Mouse (Mus musculus) subcutaneous adipose tissue, adult 2 months (tissue): Measurements from ENCODE around the gene Olfr477. TPM values are rescaled to one million over a fixed set of nuclear protein-coding genes. Genes with fewer than 3 reads are reported as not detected.

Experiments used
- polyA plus RNA-seq: library from polyadenylated mRNA; depleted of rRNA; stranded (reverse); fragments of >200 nt; gene quantifications from 2 replicates; pipeline ENCODE4 v1.2.3, GENCODE M21; 2012; ENCODE audit warnings: low replicate concordance; rRNA removed

Gene Olfr477
- polyA plus RNA-seq, result not detected in 2 replicates

GRCm38 (mm10) chr7:107986393-107986792, at the start of gene Olfr477:
Gene Olfr477 (plus strand): TSS chr7:107986693.

GRCm38 (mm10) chr7:107954343-107954742, 32.1 kb upstream of the Olfr477 start, which contains the start of gene Olfr474:
Gene Olfr474 (plus strand): TSS chr7:107954643.

GRCm38 (mm10) chr7:107964503-107964902, 22.0 kb upstream of the Olfr477 start, which contains the start of gene Olfr476:
Gene Olfr476 (plus strand): TSS chr7:107964803.

GRCm38 (mm10) chr7:108033889-108034288, 47.4 kb downstream of the Olfr477 start, which contains the start of gene Olfr478:
Gene Olfr478 (minus strand): TSS chr7:108033989.

Other genes with a start within 250 kb of the Olfr477 start
- 0.17 and 0.76 TPM in 2 replicates for gene Cyb5r2, start 228.7 kb upstream of the Olfr477 start, polyA plus RNA-seq
- 0.33 TPM in 1 of 2 replicates, not detected in the other for gene Ovch2, start 185.5 kb upstream of the Olfr477 start, polyA plus RNA-seq
- not detected in 2 replicates for gene Olfr467, start 174.4 kb upstream of the Olfr477 start, polyA plus RNA-seq
- gene Olfr469, start 161.2 kb upstream of the Olfr477 start, polyA plus RNA-seq, result not detected in 2 replicates
- gene Olfr470, start 139.2 kb upstream of the Olfr477 start, polyA plus RNA-seq, result not detected in 2 replicates
- gene Olfr472, start 88.8 kb upstream of the Olfr477 start, polyA plus RNA-seq, result not detected in 2 replicates
- not detected in 2 replicates for gene Olfr473, start 56.2 kb upstream of the Olfr477 start, polyA plus RNA-seq
- gene Olfr474, start 32.0 kb upstream of the Olfr477 start, polyA plus RNA-seq, result not detected in 2 replicates
- gene Olfr476, start 21.9 kb upstream of the Olfr477 start, polyA plus RNA-seq, result not detected in 2 replicates
- gene Olfr478, start 47.3 kb downstream of the Olfr477 start, polyA plus RNA-seq, result not detected in 2 replicates
- gene Olfr479, start 64.0 kb downstream of the Olfr477 start, polyA plus RNA-seq, result not detected in 2 replicates
- gene Olfr480, start 80.7 kb downstream of the Olfr477 start, polyA plus RNA-seq, result not detected in 2 replicates
- gene Olfr481, start 93.2 kb downstream of the Olfr477 start, polyA plus RNA-seq, result not detected in 2 replicates
- not detected in 2 replicates for gene Olfr482, start 110.9 kb downstream of the Olfr477 start, polyA plus RNA-seq
- not detected in 2 replicates for gene Olfr483, start 114.2 kb downstream of the Olfr477 start, polyA plus RNA-seq
- not detected in 2 replicates for gene Olfr484, start 140.8 kb downstream of the Olfr477 start, polyA plus RNA-seq
- not detected in 2 replicates for gene Olfr485, start 173.2 kb downstream of the Olfr477 start, polyA plus RNA-seq
- gene Olfr486, start 186.0 kb downstream of the Olfr477 start, polyA plus RNA-seq, result not detected in 2 replicates
- gene Olfr487, start 227.9 kb downstream of the Olfr477 start, polyA plus RNA-seq, result not detected in 2 replicates